Mouse (Mus musculus) left cerebral cortex, adult 9 months (tissue): ENCODE results near the gene Pop5.
A peak's percentile ranks its signal among the peaks of the same experiment; 100 is the strongest.

Experiments
- DNase-seq, 2 experiments: peaks; one replicate each; pipeline ENCODE4 v3.0.0; 2022; ENCODE audit warnings: low spot score in 2 of 2

Pop5 gene

GRCm38 (mm10) chr5:115214864-115215263 lies 20.8 kb upstream of the Pop5 start:
- DNase-seq: peak in 1 of 2 experiments; percentile 64

GRCm38 (mm10) chr5:115215273-115216185 lies 20.1 kb upstream of the Pop5 start:
- no peak for DNase-seq

- no peak for DNase-seq
Measured at GRCm38 (mm10) chr5:115217998-115218397, 17.6 kb upstream of the Pop5 start.

GRCm38 (mm10) chr5:115220931-115221640 lies 14.6 kb upstream of the Pop5 start:
- peak in 1 of 2 experiments; percentile 70 for DNase-seq

- DNase-seq: no peak
Measured at GRCm38 (mm10) chr5:115222485-115222884, 13.2 kb upstream of the Pop5 start.

- peak; percentile 61 to 72 for DNase-seq
Measured at GRCm38 (mm10) chr5:115230830-115231551, 4.6 kb upstream of the Pop5 start.

- no peak for DNase-seq
Measured at GRCm38 (mm10) chr5:115231552-115232120, 4.0 kb upstream of the Pop5 start.

GRCm38 (mm10) chr5:115232516-115232915 lies 3.1 kb upstream of the Pop5 start:
- DNase-seq: no peak

GRCm38 (mm10) chr5:115233031-115233780 lies 2.4 kb upstream of the Pop5 start:
- DNase-seq: no peak

- peak in 1 of 2 experiments; percentile 54 for DNase-seq
Measured at GRCm38 (mm10) chr5:115234519-115234918, 1.1 kb upstream of the Pop5 start.

- peak; percentile 55 to 80 for DNase-seq
Measured at GRCm38 (mm10) chr5:115235323-115235771, 289 bp upstream of the Pop5 start.

GRCm38 (mm10) chr5:115237803-115238728 lies 2.4 kb downstream of the Pop5 start:
- DNase-seq: peak; percentile 80 to 91

GRCm38 (mm10) chr5:115238729-115239195 lies 3.1 kb downstream of the Pop5 start:
- DNase-seq: no peak

GRCm38 (mm10) chr5:115240191-115240590 lies 4.6 kb downstream of the Pop5 start:
- no peak for DNase-seq

GRCm38 (mm10) chr5:115255472-115255871 lies 19.8 kb downstream of the Pop5 start:
- no peak for DNase-seq

- no peak for DNase-seq
Measured at GRCm38 (mm10) chr5:115256909-115257546, 21.4 kb downstream of the Pop5 start.

- no peak for DNase-seq
Measured at GRCm38 (mm10) chr5:115260356-115260755, 24.7 kb downstream of the Pop5 start.

- no peak for DNase-seq
Measured at GRCm38 (mm10) chr5:115261141-115261540, 25.5 kb downstream of the Pop5 start.

- no peak for DNase-seq
Measured at GRCm38 (mm10) chr5:115261880-115262279, 26.2 kb downstream of the Pop5 start.
